Mouse (Mus musculus) retina, postnatal 1 day (tissue): Measurements from ENCODE around the gene Vmn1r64.
"Not testable (repeated sequence)": the region's sequence is repeated elsewhere in the genome, so short reads cannot be mapped to it uniquely, and the experiment has no call there.

Experiments
- DNase-seq: peaks from one replicate; pipeline ENCODE4 v3.0.0-alpha.2; 2012

The Vmn1r64 gene

DNA sequence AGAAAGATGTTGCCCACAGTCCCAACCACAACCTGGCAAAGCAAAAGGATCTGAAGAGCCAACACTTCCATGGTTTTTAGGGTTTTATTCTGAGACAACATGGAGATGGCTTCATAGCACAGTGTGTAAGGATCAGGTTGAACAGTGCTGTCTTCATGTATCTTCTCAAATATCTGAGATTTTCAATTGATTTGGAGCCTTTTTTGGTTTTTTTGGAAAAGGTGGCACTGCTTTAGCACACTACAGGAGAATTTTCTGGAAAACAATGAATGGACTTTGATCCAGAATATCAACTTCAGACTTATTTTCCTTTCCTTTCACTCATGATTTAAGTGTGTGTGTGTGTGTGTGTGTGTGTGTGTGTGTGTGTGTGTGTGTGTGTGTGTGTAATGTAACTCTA is at the start of gene Vmn1r64:
Gene Vmn1r64 (minus strand): TSS at position 101 of the 400 bp plus-strand sequence.
- no peak for DNase-seq

DNA sequence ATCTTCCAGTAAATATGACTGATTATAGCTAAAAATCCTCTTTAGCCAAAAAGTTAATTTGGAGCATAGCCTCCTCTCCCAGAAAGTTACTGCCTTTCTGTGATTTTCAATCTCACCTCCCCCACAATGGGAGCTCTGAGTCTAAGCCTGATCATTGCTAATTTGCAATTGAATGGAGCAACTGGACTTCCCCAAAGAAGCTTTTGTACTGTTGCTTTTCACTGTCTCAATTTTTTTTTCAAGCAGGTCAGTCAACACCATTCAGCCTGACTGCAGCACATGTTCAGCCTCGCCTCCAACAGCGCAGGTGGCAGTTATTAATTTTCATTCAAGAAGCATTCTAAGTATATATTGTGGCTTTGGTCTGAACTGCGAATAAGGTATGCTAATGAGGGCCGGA is 14.9 kb upstream of the Vmn1r64 start:
- no peak for DNase-seq

DNA sequence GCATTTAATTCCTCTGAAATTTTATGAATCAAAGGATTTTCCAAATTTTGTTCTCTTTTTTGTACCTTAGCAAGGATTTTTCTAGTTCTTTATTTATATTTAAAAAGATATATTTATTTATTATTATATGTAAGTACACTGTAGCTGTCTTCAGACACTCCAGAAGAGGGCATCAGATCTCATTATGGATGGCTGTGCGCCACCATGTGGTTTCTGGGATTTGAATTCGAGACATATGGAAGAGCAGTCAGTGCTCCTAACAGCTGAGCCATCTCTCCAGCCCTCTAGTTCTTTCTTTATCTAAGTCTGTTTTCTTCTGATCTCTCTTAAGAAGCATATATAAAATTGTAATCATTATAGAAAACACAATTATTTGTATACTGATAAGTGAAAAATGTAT is 12.9 kb upstream of the Vmn1r64 start:
- not testable (repeated sequence) for DNase-seq
